Mouse (Mus musculus) midbrain, postnatal 0 days (tissue): ENCODE results near the gene 4930558K02Rik. TPM values are rescaled to one million over a fixed set of nuclear protein-coding genes. Genes with fewer than 3 reads are reported as not detected.

Source experiments
- ATAC-seq: fragments of 200-750 bp; cut with Nextera tagmentation; 2 replicates; pipeline ENCODE4 v1.8.0; 2017; ENCODE audit warnings: moderate number of reproducible peaks, mild to moderate bottlenecking, moderate TSS enrichment, moderate library complexity; ENCODE audit not compliant: low FRiP score
- DNase-seq: peaks from one replicate; pipeline ENCODE4 v3.0.0-alpha.2; 2015; ENCODE audit warnings: low spot score
- H3K27ac ChIP-seq: fragments of 300-500 bp; sonication (generic); 2 replicates; pipeline ENCODE4 v1.5.1; 2014; ENCODE audit warnings: low read depth, mild to moderate bottlenecking, low read length, mixed read lengths
- H3K27me3 ChIP-seq: fragments of 300-500 bp; sonication (generic); 2 replicates; pipeline ENCODE4 v1.6.1; 2014; ENCODE audit warnings: low read length, control low read depth, mixed read lengths; ENCODE audit not compliant: insufficient read depth
- H3K36me3 ChIP-seq: fragments of 300-500 bp; sonication (generic); 2 replicates; pipeline ENCODE4 v1.6.1; 2014; ENCODE audit warnings: low read length, control low read depth, mixed read lengths; ENCODE audit not compliant: insufficient read depth
- H3K4me1 ChIP-seq: fragments of 300-500 bp; sonication (generic); 2 replicates; pipeline ENCODE4 v1.6.1; 2014; ENCODE audit warnings: mild to moderate bottlenecking, control low read depth, antibody characterized with exemption, low read length, mixed read lengths; ENCODE audit not compliant: insufficient read depth
- H3K4me2 ChIP-seq: fragments of 300-500 bp; sonication (generic); 2 replicates; pipeline ENCODE4 v1.6.1; 2014; ENCODE audit warnings: low read depth, mild to moderate bottlenecking, low read length, mixed read lengths; ENCODE audit not compliant: poor library complexity, severe bottlenecking
- H3K4me3 ChIP-seq: fragments of 300-500 bp; sonication (generic); 2 replicates; pipeline ENCODE4 v1.5.1; 2014; ENCODE audit warnings: low read depth, mild to moderate bottlenecking, low read length, moderate library complexity
- H3K9ac ChIP-seq: fragments of 300-500 bp; sonication (generic); replicated peaks from 2 replicates; pipeline ENCODE4 v1.6.1; 2014; ENCODE audit warnings: mild to moderate bottlenecking, low read length, moderate library complexity, mixed read lengths; ENCODE audit not compliant: poor library complexity, severe bottlenecking
- H3K9me3 ChIP-seq: fragments of 300-500 bp; sonication (generic); 2 replicates; pipeline ENCODE4 v1.6.1; 2016; ENCODE audit warnings: low read length, control low read depth
- CTCF ChIP-seq: IDR thresholded peaks from 2 replicates; pipeline ENCODE4 v1.5.1; 2016; ENCODE audit warnings: antibody characterized with exemption, mild to moderate bottlenecking
- WGBS: fragments of 180-500 bp; shearing (Covaris S2); extraction: QIAGEN DNeasy Blood & Tissue Kit; methylation state at CpG from one replicate; pipeline ENCODE4 v1.1.7; 2014; 5-methylcytosine and 5-hydroxymethylcytosine counted together
- polyA plus RNA-seq: library from polyadenylated mRNA; unstranded; fragments of >200 nt; fragmentation: Nextera tagmentation; extraction: Ambion mirVana; gene quantifications from 2 replicates; pipeline ENCODE4 v1.2.1, GENCODE M21; 2015
- total RNA-seq: library from RNA; depleted of rRNA; stranded (reverse); fragments of >200 nt; gene quantifications from 2 replicates; pipeline ENCODE4 v1.2.3, GENCODE M21; 2014

The 4930558K02Rik gene
- total and polyA plus RNA-seq, 2 experiments from 2014 or later, result 0.47 TPM; not detected in 1

- H3K27ac ChIP-seq, result no peak overlapping the region
- H3K36me3 ChIP-seq, result no peaks in the 10 kb centered on the region
- no peak overlapping the region for H3K4me3 ChIP-seq
- H3K9me3 ChIP-seq, result no peaks in the 10 kb centered on the region
- no peaks in the 10 kb centered on the region for H3K27me3 ChIP-seq
- no peak for DNase-seq
- H3K9ac ChIP-seq, result no peak overlapping the region
- no peak overlapping the region for H3K4me2 ChIP-seq
- H3K4me1 ChIP-seq, result no peaks in the 10 kb centered on the region
- TF ChIP-seq CTCF, result no peak
- 50% methylated on average over 7 of the region's 7 CpGs for WGBS
- ATAC-seq, result no peak
Observed at GRCm38 (mm10) chr1:161918682-161919372, 60.6 kb downstream of the 4930558K02Rik start.

GRCm38 (mm10) chr1:161917940-161918484, 61.4 kb downstream of the 4930558K02Rik start:
- ATAC-seq, result no peak
- TF ChIP-seq CTCF, result no peak

GRCm38 (mm10) chr1:161916036-161916435, 63.4 kb downstream of the 4930558K02Rik start:
- Histone ChIP-seq H3K4me2 (no peak overlapping the region), H3K4me1 (no peaks in the 10 kb centered on the region), H3K27ac (no peak overlapping the region), H3K36me3 (no peaks in the 10 kb centered on the region), H3K27me3 (no peaks in the 10 kb centered on the region), H3K4me3 (no peak overlapping the region), H3K9ac (no peak overlapping the region), H3K9me3 (no peaks in the 10 kb centered on the region)
- WGBS, result 53% methylated on average over 3 of the region's 3 CpGs
- TF ChIP-seq CTCF, result no peak
- DNase-seq (no peak), ATAC-seq (no peak)

More at GRCm38 (mm10) chr1:161917940-161918484, 61.4 kb downstream of the 4930558K02Rik start:
- Histone ChIP-seq H3K4me1 (no peaks in the 10 kb centered on the region), H3K27ac (no peak overlapping the region), H3K9ac (no peak overlapping the region), H3K4me3 (no peak overlapping the region), H3K27me3 (no peaks in the 10 kb centered on the region), H3K4me2 (no peak overlapping the region), H3K36me3 (no peaks in the 10 kb centered on the region), H3K9me3 (no peaks in the 10 kb centered on the region)
- 88% methylated on average over 3 of the region's 3 CpGs for WGBS
- DNase-seq, result no peak

- Histone ChIP-seq H3K4me3 (no peak overlapping the region), H3K4me1 (no peaks in the 10 kb centered on the region), H3K4me2 (no peak overlapping the region), H3K27me3 (no peaks in the 10 kb centered on the region), H3K36me3 (no peaks in the 10 kb centered on the region), H3K27ac (no peak overlapping the region), H3K9me3 (no peaks in the 10 kb centered on the region), H3K9ac (no peak overlapping the region)
- TF ChIP-seq CTCF, result no peak
- WGBS, result 82% methylated on average over 7 of the region's 7 CpGs
- ATAC-seq (no peak), DNase-seq (no peak)
Observed at GRCm38 (mm10) chr1:161913648-161913984, 65.8 kb downstream of the 4930558K02Rik start.

- H3K9me3 ChIP-seq, result no peaks in the 10 kb centered on the region
- H3K9ac ChIP-seq, result no peak overlapping the region
- no peak for TF ChIP-seq CTCF
- H3K4me2 ChIP-seq, result no peak overlapping the region
- H3K4me3 ChIP-seq, result no peak overlapping the region
- DNase-seq, result no peak
- no peaks in the 10 kb centered on the region for H3K4me1 ChIP-seq
- no peaks in the 10 kb centered on the region for H3K27me3 ChIP-seq
- no peak for ATAC-seq
- no peaks in the 10 kb centered on the region for H3K36me3 ChIP-seq
- H3K27ac ChIP-seq, result no peak overlapping the region
- WGBS, result 58% methylated on average over 4 of the region's 4 CpGs
Observed at GRCm38 (mm10) chr1:161912940-161913647, 66.3 kb downstream of the 4930558K02Rik start.

- WGBS, result 82% methylated on average over 8 of the region's 8 CpGs
- no peak overlapping the region for H3K9ac ChIP-seq
- H3K4me1 ChIP-seq, result no peaks in the 10 kb centered on the region
- no peaks in the 10 kb centered on the region for H3K27me3 ChIP-seq
- no peak overlapping the region for H3K4me3 ChIP-seq
- no peaks in the 10 kb centered on the region for H3K36me3 ChIP-seq
- ATAC-seq, result no peak
- H3K27ac ChIP-seq, result no peak overlapping the region
- no peaks in the 10 kb centered on the region for H3K9me3 ChIP-seq
- TF ChIP-seq CTCF, result no peak
- no peak for DNase-seq
- no peak overlapping the region for H3K4me2 ChIP-seq
Observed at GRCm38 (mm10) chr1:161909074-161909473, 70.4 kb downstream of the 4930558K02Rik start.
